Mouse (Mus musculus) forebrain, embryonic 14.5 days (tissue): Measurements from ENCODE around the gene Acad10. TPM values are rescaled to one million over a fixed set of nuclear protein-coding genes. Genes with fewer than 3 reads are reported as not detected.
"Not testable (repeated sequence)": the region's sequence is repeated elsewhere in the genome, so short reads cannot be mapped to it uniquely, and the experiment has no call there.

ENCODE experiments used
- ATAC-seq: fragments of 200-750 bp; cut with Nextera tagmentation; 2 replicates; pipeline ENCODE4 v1.8.0; 2017; ENCODE audit warnings: mild to moderate bottlenecking, moderate library complexity
- DNase-seq: peaks from one replicate; pipeline ENCODE4 v3.0.0-alpha.2; 2015; ENCODE audit warnings: low spot score
- H3K27ac ChIP-seq: fragments of 300-500 bp; sonication (generic); 2 replicates; pipeline ENCODE4 v1.5.1; 2014; ENCODE audit warnings: low read depth, mild to moderate bottlenecking, control low read depth, low read length, moderate library complexity
- H3K27me3 ChIP-seq: fragments of 300-500 bp; sonication (generic); replicated peaks from 2 replicates; pipeline ENCODE4 v1.6.1; 2014; ENCODE audit warnings: low read length, control low read depth, mixed read lengths; ENCODE audit not compliant: control insufficient read depth, insufficient read depth
- H3K36me3 ChIP-seq: fragments of 300-500 bp; sonication (generic); 2 replicates; pipeline ENCODE4 v1.6.1; 2014; ENCODE audit warnings: low read length, control low read depth; ENCODE audit not compliant: control insufficient read depth, insufficient read depth
- H3K4me1 ChIP-seq: fragments of 300-500 bp; sonication (generic); 2 replicates; pipeline ENCODE4 v1.6.1; 2014; ENCODE audit warnings: antibody characterized with exemption, low read length, control low read depth; ENCODE audit not compliant: control insufficient read depth, insufficient read depth
- H3K4me2 ChIP-seq: fragments of 300-500 bp; sonication (generic); 2 replicates; pipeline ENCODE4 v1.6.1; 2014; ENCODE audit warnings: mild to moderate bottlenecking, control low read depth, low read length
- H3K4me3 ChIP-seq: fragments of 300-500 bp; sonication (generic); 2 replicates; pipeline ENCODE4 v1.5.1; 2014; ENCODE audit warnings: low read depth, low read length, control low read depth
- H3K9ac ChIP-seq: fragments of 300-500 bp; sonication (generic); 2 replicates; pipeline ENCODE4 v1.6.1; 2014; ENCODE audit warnings: mild to moderate bottlenecking, low read length, control low read depth, moderate library complexity
- H3K9me3 ChIP-seq: fragments of 300-500 bp; sonication (generic); replicated peaks from 2 replicates; pipeline ENCODE4 v1.6.1; 2016; ENCODE audit warnings: low read length, control low read depth, mixed read lengths; ENCODE audit not compliant: control insufficient read depth
- WGBS: fragments of 180-500 bp; shearing (Covaris S2); extraction: QIAGEN DNeasy Blood & Tissue Kit; methylation state at CpG from one replicate; pipeline ENCODE4 v1.1.7; 2014; 5-methylcytosine and 5-hydroxymethylcytosine counted together
- polyA plus RNA-seq: library from polyadenylated mRNA; unstranded; fragments of >200 nt; fragmentation: Nextera tagmentation; extraction: Ambion mirVana; gene quantifications from 2 replicates; pipeline ENCODE4 v1.2.1, GENCODE M21; 2014

The Acad10 gene
- polyA plus RNA-seq, 1 experiment from 2014 or later: 1.1 TPM

DNA sequence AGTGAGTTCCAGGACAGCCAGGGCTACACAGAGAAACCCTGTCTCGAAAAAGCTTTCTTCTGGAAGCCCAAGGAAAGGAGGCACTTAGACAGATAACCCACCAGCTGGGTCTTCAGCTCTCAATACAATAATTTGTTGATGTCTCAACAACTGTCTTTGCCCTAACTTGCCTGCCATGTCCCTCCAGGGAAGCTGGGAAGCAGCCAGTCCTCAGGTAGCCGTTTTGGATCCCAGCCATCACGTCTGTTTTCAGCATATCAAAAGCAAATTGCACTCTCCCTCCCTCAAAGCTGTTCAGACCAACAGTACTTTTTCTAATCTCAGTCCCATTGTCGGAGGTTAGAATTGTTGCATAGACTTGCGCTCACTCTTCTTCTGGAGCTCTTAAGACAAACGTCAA lies 3.8 kb upstream of the Acad10 start:
- Histone ChIP-seq H3K9me3 (no peaks in the 10 kb centered on the region), H3K4me2 (no peak overlapping the region), H3K36me3 (peaks cover 57% of the 10 kb centered on the region), H3K27ac (no peak overlapping the region), H3K4me3 (no peak overlapping the region), H3K4me1 (peaks cover 6% of the 10 kb centered on the region), H3K9ac (no peak overlapping the region), H3K27me3 (no peaks in the 10 kb centered on the region)
- ATAC-seq (no peak), DNase-seq (no peak)
- 92% methylated on average over 6 of the region's 6 CpGs for WGBS

DNA sequence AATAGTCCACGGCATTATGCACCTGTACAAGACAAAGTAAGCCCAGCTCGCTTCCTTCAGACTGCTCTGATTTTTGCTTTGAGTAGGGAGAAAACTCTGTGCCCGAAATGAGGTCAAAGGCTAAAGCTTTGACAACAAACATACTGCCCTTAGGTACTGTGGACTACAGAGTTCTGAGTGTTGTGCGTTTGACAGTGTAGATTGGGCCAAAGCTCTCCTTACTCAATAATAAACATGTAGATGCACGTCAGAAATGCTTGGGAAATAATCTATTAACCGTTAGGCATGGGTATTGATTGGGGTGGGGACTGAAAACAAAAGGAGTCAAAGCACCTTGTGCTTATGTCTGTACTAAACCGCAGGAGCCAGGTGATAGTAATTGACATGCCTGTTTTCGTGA lies 3.1 kb upstream of the Acad10 start:
- Histone ChIP-seq H3K4me3 (no peak overlapping the region), H3K36me3 (peaks cover 53% of the 10 kb centered on the region), H3K27me3 (no peaks in the 10 kb centered on the region), H3K4me1 (peaks cover 6% of the 10 kb centered on the region), H3K9me3 (no peaks in the 10 kb centered on the region), H3K9ac (no peak overlapping the region), H3K4me2 (no peak overlapping the region), H3K27ac (no peak overlapping the region)
- DNase-seq (no peak), ATAC-seq (no peak)
- 93% methylated on average over 8 of the region's 8 CpGs for WGBS

GRCm38 (mm10) chr5:121661494-121661893 lies 1.2 kb upstream of the Acad10 start:
- Histone ChIP-seq H3K4me2 (peak overlapping the region; percentile 93), H3K9ac (peak overlapping the region; percentile 83)
- no peak for DNase-seq

GRCm38 (mm10) chr5:121660897-121661254 lies 562 bp upstream of the Acad10 start:
- H3K36me3 ChIP-seq: peaks cover 27% of the 10 kb centered on the region
- peak overlapping the region; percentile 55; the same call in 1 of the 2 replicates for H3K27ac ChIP-seq
- H3K9ac ChIP-seq: peak overlapping the region; percentile 83
- ATAC-seq: peak; percentile 27; the same call in 1 of the 2 replicates
- no peaks in the 10 kb centered on the region for H3K9me3 ChIP-seq
- no peaks in the 10 kb centered on the region for H3K27me3 ChIP-seq
- peak overlapping the region; percentile 93 for H3K4me2 ChIP-seq
- DNase-seq: peak; percentile 9
- H3K4me1 ChIP-seq: peaks cover 6% of the 10 kb centered on the region
- under 1% methylated on average over 26 of the region's 26 CpGs for WGBS
- peak overlapping the region; percentile 73 for H3K4me3 ChIP-seq

More at GRCm38 (mm10) chr5:121661494-121661893, 1.2 kb upstream of the Acad10 start:
- peaks cover 33% of the 10 kb centered on the region for H3K36me3 ChIP-seq
- WGBS: 85% methylated on average over 5 of the region's 5 CpGs
- no peaks in the 10 kb centered on the region for H3K27me3 ChIP-seq
- no peaks in the 10 kb centered on the region for H3K9me3 ChIP-seq
- no peak overlapping the region for H3K27ac ChIP-seq
- peaks cover 6% of the 10 kb centered on the region for H3K4me1 ChIP-seq
- ATAC-seq: no peak
- H3K4me3 ChIP-seq: peak overlapping the region; percentile 73

- not testable (repeated sequence) for H3K27me3 ChIP-seq, ATAC-seq, H3K4me1 ChIP-seq, H3K9ac ChIP-seq, H3K4me3 ChIP-seq, H3K9me3 ChIP-seq, H3K4me2 ChIP-seq, H3K27ac ChIP-seq, DNase-seq, H3K36me3 ChIP-seq
- WGBS: 86% methylated on average over 6 of the region's 6 CpGs
Measured at GRCm38 (mm10) chr5:121657656-121658055, 2.7 kb downstream of the Acad10 start.

DNA sequence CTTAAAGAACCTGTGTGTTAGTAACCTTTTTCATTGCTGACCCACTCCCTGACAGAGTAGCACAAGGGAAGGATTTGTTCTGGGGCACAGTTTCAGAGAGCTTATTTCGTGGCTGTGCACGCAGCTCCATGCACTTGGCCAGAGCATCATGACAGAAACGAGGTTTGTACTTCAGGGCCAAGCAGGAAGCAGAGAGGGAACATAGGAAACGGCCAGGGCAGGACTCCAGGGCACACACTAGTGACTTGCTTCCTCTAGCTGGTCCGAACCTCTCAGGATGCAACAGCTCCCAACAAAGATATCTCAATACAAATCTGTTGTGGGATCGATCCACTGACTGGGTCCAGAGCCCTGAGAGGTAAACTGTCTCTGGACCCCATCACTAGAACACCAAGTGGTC lies 3.4 kb downstream of the Acad10 start:
- not testable (repeated sequence) for H3K27me3 ChIP-seq, H3K4me3 ChIP-seq, H3K36me3 ChIP-seq, H3K4me2 ChIP-seq, ATAC-seq, H3K9me3 ChIP-seq, H3K27ac ChIP-seq, H3K9ac ChIP-seq, DNase-seq, H3K4me1 ChIP-seq
- 82% methylated on average over 6 of the region's 6 CpGs for WGBS

DNA sequence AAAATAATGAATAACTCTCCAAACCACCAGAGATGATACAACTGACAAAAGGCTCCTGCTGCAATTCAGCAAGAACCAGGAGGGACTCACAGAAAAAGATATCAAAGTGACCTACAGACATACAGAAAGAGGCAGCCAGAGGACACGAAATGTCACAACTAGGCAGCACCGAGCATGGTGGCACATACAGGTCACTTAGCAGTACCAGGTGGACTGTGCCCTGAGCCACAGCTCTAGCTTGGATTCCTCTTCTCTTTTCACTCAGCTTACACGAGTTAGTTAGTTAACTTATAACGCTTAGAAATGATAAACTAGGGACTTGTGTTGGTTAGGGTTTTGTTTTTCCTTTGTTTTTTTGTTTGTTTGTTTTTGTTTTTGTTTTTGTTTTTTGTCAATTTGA lies 5.8 kb downstream of the Acad10 start:
- DNase-seq: no peak
- no peak for ATAC-seq
- 88% methylated on average over 4 of the region's 4 CpGs for WGBS
- H3K27ac ChIP-seq: no peak overlapping the region
- no peaks in the 10 kb centered on the region for H3K9me3 ChIP-seq
- no peaks in the 10 kb centered on the region for H3K36me3 ChIP-seq
- no peak overlapping the region for H3K4me3 ChIP-seq
- H3K4me1 ChIP-seq: no peaks in the 10 kb centered on the region
- no peak overlapping the region for H3K4me2 ChIP-seq
- H3K27me3 ChIP-seq: no peaks in the 10 kb centered on the region
- no peak overlapping the region for H3K9ac ChIP-seq

DNA sequence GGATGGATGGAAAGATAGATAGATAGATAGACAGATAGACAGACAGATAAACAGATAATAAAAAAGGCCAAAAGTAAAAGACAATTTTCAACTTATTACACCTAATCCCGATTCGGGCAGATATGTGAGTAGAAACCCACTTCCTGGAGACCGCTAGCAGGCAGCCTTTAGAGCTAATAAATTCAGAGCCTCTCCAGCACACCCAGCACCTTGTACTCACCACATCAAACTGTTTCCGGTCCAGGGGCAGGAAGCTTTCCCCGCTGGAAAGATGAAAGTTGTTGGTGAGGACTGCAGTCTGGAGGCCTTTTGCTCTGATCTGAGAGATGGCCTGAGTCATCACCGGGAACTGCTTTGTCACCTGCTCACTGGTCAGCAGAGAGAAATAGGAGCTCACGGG lies 11.2 kb downstream of the Acad10 start:
- Histone ChIP-seq H3K27ac (no peak overlapping the region), H3K4me1 (no peaks in the 10 kb centered on the region), H3K4me3 (no peak overlapping the region), H3K9ac (no peak overlapping the region), H3K4me2 (no peak overlapping the region), H3K9me3 (no peaks in the 10 kb centered on the region), H3K27me3 (no peaks in the 10 kb centered on the region), H3K36me3 (no peaks in the 10 kb centered on the region)
- ATAC-seq: no peak
- no peak for DNase-seq
- WGBS: 94% methylated on average over 7 of the region's 7 CpGs

GRCm38 (mm10) chr5:121639601-121640000 lies 20.7 kb downstream of the Acad10 start:
- no peak for DNase-seq
- Histone ChIP-seq H3K4me3 (no peak overlapping the region), H3K9me3 (no peaks in the 10 kb centered on the region), H3K36me3 (no peaks in the 10 kb centered on the region), H3K9ac (no peak overlapping the region), H3K4me2 (no peak overlapping the region), H3K27ac (no peak overlapping the region), H3K27me3 (no peaks in the 10 kb centered on the region), H3K4me1 (no peaks in the 10 kb centered on the region)
- 93% methylated on average over 9 of the region's 9 CpGs for WGBS
- no peak for ATAC-seq
